Mouse (Mus musculus) CH12.LX (cell line): Measurements from ENCODE around the gene Col16a1.

Experiments
- CHD2 ChIP-seq: IDR thresholded peaks from 2 replicates; pipeline ENCODE4 v1.6.1; 2011; ENCODE audit warnings: low read length, improper control_type of control experiment
- CTCF ChIP-seq, 2 experiments: IDR thresholded peaks in 1 of 2; conservative IDR thresholded peaks in 1 of 2; 2 replicates each; pipeline ENCODE4 v1.5.1; 2011 to 2012; ENCODE audit warnings: low read depth in 2 of 2, low read length in 2 of 2, improper control_type of control experiment in 1 of 2, inconsistent platforms in 1 of 2, mild to moderate bottlenecking in 1 of 2, moderate library complexity in 1 of 2
- EP300 ChIP-seq: IDR thresholded peaks from 2 replicates; pipeline ENCODE4 v1.6.1; 2011; ENCODE audit warnings: low read length, improper control_type of control experiment
- ETS1 ChIP-seq: conservative IDR thresholded peaks from 2 replicates; pipeline ENCODE4 v1.6.1; 2012; ENCODE audit warnings: low read depth, mild to moderate bottlenecking, inconsistent platforms, low read length, improper control_type of control experiment, moderate library complexity
- MEF2A ChIP-seq: IDR thresholded peaks from 2 replicates; pipeline ENCODE4 v1.6.1; 2014; ENCODE audit warnings: low read depth, mild to moderate bottlenecking, inconsistent platforms, low read length, improper control_type of control experiment, borderline replicate concordance
- MYC ChIP-seq: IDR thresholded peaks from 2 replicates; pipeline ENCODE4 v1.6.1; 2011; ENCODE audit warnings: low read depth, mild to moderate bottlenecking, improper control_type of control experiment, low read length
- POLR2A ChIP-seq: IDR thresholded peaks from 2 replicates; pipeline ENCODE4 v1.6.1; 2011; ENCODE audit warnings: low read depth, mild to moderate bottlenecking, improper control_type of control experiment, low read length
- POLR2AphosphoS2 ChIP-seq: IDR thresholded peaks from 2 replicates; pipeline ENCODE4 v1.6.1; 2011; ENCODE audit warnings: low read depth, low read length, improper control_type of control experiment
- TCF12 ChIP-seq: IDR thresholded peaks from 2 replicates; pipeline ENCODE4 v1.6.1; 2014; ENCODE audit warnings: low read depth, mild to moderate bottlenecking, inconsistent platforms, low read length, improper control_type of control experiment
- ZKSCAN1 ChIP-seq: IDR thresholded peaks from 2 replicates; pipeline ENCODE4 v1.6.1; 2012; ENCODE audit warnings: low read depth, inconsistent platforms, low read length, improper control_type of control experiment, borderline replicate concordance

- no peak for TF ChIP-seq EP300
- TF ChIP-seq CTCF (conservative IDR thresholded peaks at IDR 0.05 in 1 of 2, IDR thresholded peaks at IDR 0.05 in 1 of 2; ENCODE audit: low read depth in 2 of 2, low read length in 2 of 2) = no peak
- no peak for TF ChIP-seq ZKSCAN1
- no peak for TF ChIP-seq POLR2A
- TF ChIP-seq TCF12 = no peak
- no peak for TF ChIP-seq CHD2
- TF ChIP-seq MEF2A = no peak
- TF ChIP-seq POLR2AphosphoS2 = no peak
- no peak for TF ChIP-seq MYC
- no peak for TF ChIP-seq ETS1
These were observed 41.1 kb upstream of the Col16a1 start for GRCm38 (mm10) chr4:130006533-130006932.
